Mouse (Mus musculus): ENCODE measurements at regions not wholly inside any gene's neighbourhood (a gene's known extent, or its start where the extent isn't known, plus 50 kb on each side); places are given as distances from the start of the nearest gene placed in this dataset.

DNA sequence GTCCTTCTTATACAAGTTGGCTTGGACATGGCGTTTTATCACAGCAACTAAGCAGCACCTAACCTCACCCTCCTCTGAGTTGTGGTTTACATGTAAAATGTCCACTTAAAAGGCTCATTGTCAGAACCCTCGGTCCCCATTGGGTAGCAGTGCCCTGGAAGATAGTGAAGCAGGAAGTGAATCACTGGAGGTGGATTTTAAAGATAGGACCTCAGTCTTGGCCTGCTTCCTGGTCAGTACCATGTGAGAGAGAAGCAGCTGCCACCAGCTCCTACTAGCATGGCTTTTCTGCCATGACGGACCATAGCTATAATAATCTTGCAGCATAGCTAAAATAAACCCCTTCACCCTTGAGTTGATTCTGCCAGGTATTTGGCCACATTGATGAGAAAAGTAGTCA lies 68.1 kb upstream of the Cadm1 start:
- TF ChIP-seq CTCF (IDR thresholded peaks at IDR 0.05; ENCODE audit: low read depth, low read length) (no peak), POLR2A (IDR thresholded peaks at IDR 0.05; ENCODE audit: extremely low read depth, insufficient read depth, low read length) (no peak)
